Mouse (Mus musculus) small intestine, adult 2 months (tissue): Measurements from ENCODE around the gene Csrp2. TPM values are rescaled to one million over a fixed set of nuclear protein-coding genes. Genes with fewer than 3 reads are reported as not detected.

Source experiments
- H3K27ac ChIP-seq: fragments of 200-500 bp; 2 replicates; pipeline ENCODE4 v1.5.1; 2012; ENCODE audit warnings: low read depth, low read length, control low read depth, inconsistent platforms; ENCODE audit not compliant: insufficient read depth
- H3K27me3 ChIP-seq: fragments of 200-500 bp; 2 replicates; pipeline ENCODE4 v1.6.1; 2012; ENCODE audit warnings: mild to moderate bottlenecking, moderate library complexity, low read length, inconsistent platforms; ENCODE audit not compliant: control insufficient read depth, insufficient read depth
- H3K36me3 ChIP-seq: fragments of 200-500 bp; 2 replicates; pipeline ENCODE4 v1.6.1; 2012; ENCODE audit warnings: mild to moderate bottlenecking, low read length, control low read depth, inconsistent platforms; ENCODE audit not compliant: control insufficient read depth, insufficient read depth
- H3K4me1 ChIP-seq: fragments of 200-500 bp; 2 replicates; pipeline ENCODE4 v1.6.1; 2012; ENCODE audit warnings: low read length, inconsistent platforms, mixed read lengths; ENCODE audit not compliant: control insufficient read depth, insufficient read depth, insufficient read length
- H3K4me3 ChIP-seq: fragments of 200-500 bp; 2 replicates; pipeline ENCODE4 v1.5.1; 2012; ENCODE audit warnings: low read depth, mild to moderate bottlenecking, control low read depth, inconsistent platforms, low read length, moderate library complexity
- CTCF ChIP-seq: fragments of 200-500 bp; IDR thresholded peaks from 2 replicates; pipeline ENCODE4 v1.5.1; 2012; ENCODE audit warnings: low read depth, mild to moderate bottlenecking, control low read depth, inconsistent platforms, low read length, moderate library complexity, mixed read lengths; ENCODE audit not compliant: insufficient replicate concordance, insufficient read length; ENCODE audit errors: extremely low read depth
- POLR2A ChIP-seq: fragments of 200-500 bp; IDR thresholded peaks from 2 replicates; pipeline ENCODE4 v1.6.1; 2012; ENCODE audit warnings: low read depth, mild to moderate bottlenecking, control low read depth, inconsistent platforms, low read length, moderate library complexity
- WGBS: fragments of 180-500 bp; shearing (Covaris S2); methylation state at CpG from one replicate; pipeline ENCODE4 v1.1.7; 2018; 5-methylcytosine and 5-hydroxymethylcytosine counted together
- polyA plus RNA-seq: library from polyadenylated mRNA; depleted of rRNA; stranded (reverse); fragments of >200 nt; gene quantifications from 2 replicates; pipeline ENCODE4 v1.2.3, GENCODE M21; 2012

Gene Csrp2
- polyA plus RNA-seq, 1 experiment, result 44.9 TPM

DNA sequence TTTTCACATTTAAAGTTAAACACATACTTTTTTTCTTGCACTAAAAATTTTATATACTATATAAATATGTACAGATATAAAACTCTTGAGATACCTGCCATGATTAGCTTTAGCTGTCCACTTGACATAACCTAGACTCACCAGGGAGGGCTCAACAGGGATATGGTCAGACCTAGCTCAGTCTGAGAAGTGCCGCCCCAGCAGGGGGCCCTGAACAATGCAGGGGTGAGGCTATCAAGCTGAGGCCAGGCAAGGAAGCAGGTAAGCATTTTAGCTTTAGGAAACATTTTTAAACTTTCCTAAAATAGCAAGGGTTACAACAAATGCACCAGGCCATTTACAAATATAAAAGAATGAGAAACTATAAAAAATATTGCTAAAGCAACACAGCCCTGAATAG, 31.5 kb downstream of the Csrp2 start:
- no peak overlapping the region for H3K27ac ChIP-seq
- H3K4me3 ChIP-seq, result no peak overlapping the region
- no peaks in the 10 kb centered on the region for H3K27me3 ChIP-seq
- H3K36me3 ChIP-seq, result peaks cover 32% of the 10 kb centered on the region
- no peak for TF ChIP-seq POLR2A
- TF ChIP-seq CTCF, result no peak
- WGBS, result 94% methylated on average over 1 of the region's 1 CpGs
- H3K4me1 ChIP-seq, result no peaks in the 10 kb centered on the region

- TF ChIP-seq CTCF (no peak), POLR2A (no peak)
Measured at GRCm38 (mm10) chr10:110951748-110952147, 32.2 kb downstream of the Csrp2 start.

GRCm38 (mm10) chr10:110952271-110952670, 32.7 kb downstream of the Csrp2 start:
- Histone ChIP-seq H3K27me3 (no peaks in the 10 kb centered on the region), H3K4me1 (no peaks in the 10 kb centered on the region), H3K27ac (no peak overlapping the region), H3K36me3 (peaks cover 32% of the 10 kb centered on the region), H3K4me3 (no peak overlapping the region)
- TF ChIP-seq POLR2A (no peak), CTCF (no peak)
- WGBS, result 85% methylated on average over 8 of the region's 8 CpGs

More at GRCm38 (mm10) chr10:110951748-110952147, 32.2 kb downstream of the Csrp2 start:
- Histone ChIP-seq H3K4me3 (no peak overlapping the region), H3K36me3 (peaks cover 35% of the 10 kb centered on the region), H3K27ac (no peak overlapping the region), H3K4me1 (no peaks in the 10 kb centered on the region), H3K27me3 (no peaks in the 10 kb centered on the region)
- 65% methylated on average over 4 of the region's 4 CpGs for WGBS

GRCm38 (mm10) chr10:110952937-110953451, 33.4 kb downstream of the Csrp2 start:
- 36% methylated on average over 9 of the region's 9 CpGs for WGBS
- Histone ChIP-seq H3K36me3 (peaks cover 28% of the 10 kb centered on the region), H3K27me3 (no peaks in the 10 kb centered on the region), H3K4me3 (no peak overlapping the region), H3K4me1 (no peaks in the 10 kb centered on the region), H3K27ac (no peak overlapping the region)
- TF ChIP-seq CTCF (no peak), POLR2A (no peak)

- 93% methylated on average over 6 of the region's 6 CpGs for WGBS
- TF ChIP-seq POLR2A (no peak), CTCF (no peak)
Measured at GRCm38 (mm10) chr10:110958879-110959278, 39.3 kb downstream of the Csrp2 start.

DNA sequence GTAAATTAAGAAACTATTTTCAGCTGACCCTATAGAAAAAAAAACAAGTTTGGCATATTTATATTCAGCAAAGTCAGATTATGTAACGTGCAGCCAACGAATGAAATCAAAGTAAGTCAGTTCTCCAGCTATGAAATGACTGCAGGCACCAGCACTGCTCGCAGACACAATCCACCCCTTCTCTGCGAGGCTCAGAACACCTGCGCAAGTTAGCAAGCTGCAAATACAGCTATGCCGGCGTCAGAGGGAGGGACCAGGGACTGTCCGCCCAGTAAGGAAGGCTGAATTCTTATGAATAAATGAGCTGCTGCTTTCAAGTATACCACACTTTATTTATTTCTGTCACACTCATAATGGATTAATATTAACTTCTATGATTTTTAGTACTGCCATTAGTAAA, 40.2 kb downstream of the Csrp2 start:
- TF ChIP-seq POLR2A, result no peak
- TF ChIP-seq CTCF, result no peak
- Histone ChIP-seq H3K4me3 (no peak overlapping the region), H3K27ac (no peak overlapping the region), H3K27me3 (no peaks in the 10 kb centered on the region), H3K36me3 (peaks cover 32% of the 10 kb centered on the region), H3K4me1 (no peaks in the 10 kb centered on the region)
- WGBS, result 92% methylated on average over 8 of the region's 8 CpGs

More at GRCm38 (mm10) chr10:110958879-110959278, 39.3 kb downstream of the Csrp2 start:
- Histone ChIP-seq H3K4me1 (no peaks in the 10 kb centered on the region), H3K36me3 (peaks cover 33% of the 10 kb centered on the region), H3K27ac (no peak overlapping the region), H3K4me3 (no peak overlapping the region), H3K27me3 (no peaks in the 10 kb centered on the region)

GRCm38 (mm10) chr10:110960841-110961240, 41.3 kb downstream of the Csrp2 start:
- Histone ChIP-seq H3K4me1 (no peaks in the 10 kb centered on the region), H3K27me3 (no peaks in the 10 kb centered on the region), H3K27ac (no peak overlapping the region), H3K36me3 (peaks cover 26% of the 10 kb centered on the region), H3K4me3 (no peak overlapping the region)
- TF ChIP-seq CTCF, result no peak
- no peak for TF ChIP-seq POLR2A
- WGBS, result 89% methylated on average over 6 of the region's 6 CpGs
